Mouse (Mus musculus) cerebellum, adult 2 months (tissue): Measurements from ENCODE around the gene Tbc1d16.

Source experiments
- CTCF ChIP-seq: fragments of 200-500 bp; IDR thresholded peaks from 2 replicates; pipeline ENCODE4 v1.5.1; 2011; ENCODE audit warnings: low read depth, mild to moderate bottlenecking, control low read depth, low read length, moderate library complexity, borderline replicate concordance; ENCODE audit not compliant: insufficient read depth
- POLR2A ChIP-seq: fragments of 200-500 bp; IDR thresholded peaks from 2 replicates; pipeline ENCODE4 v1.6.1; 2011; ENCODE audit warnings: low read length, control low read depth, borderline replicate concordance; ENCODE audit not compliant: insufficient read depth

DNA sequence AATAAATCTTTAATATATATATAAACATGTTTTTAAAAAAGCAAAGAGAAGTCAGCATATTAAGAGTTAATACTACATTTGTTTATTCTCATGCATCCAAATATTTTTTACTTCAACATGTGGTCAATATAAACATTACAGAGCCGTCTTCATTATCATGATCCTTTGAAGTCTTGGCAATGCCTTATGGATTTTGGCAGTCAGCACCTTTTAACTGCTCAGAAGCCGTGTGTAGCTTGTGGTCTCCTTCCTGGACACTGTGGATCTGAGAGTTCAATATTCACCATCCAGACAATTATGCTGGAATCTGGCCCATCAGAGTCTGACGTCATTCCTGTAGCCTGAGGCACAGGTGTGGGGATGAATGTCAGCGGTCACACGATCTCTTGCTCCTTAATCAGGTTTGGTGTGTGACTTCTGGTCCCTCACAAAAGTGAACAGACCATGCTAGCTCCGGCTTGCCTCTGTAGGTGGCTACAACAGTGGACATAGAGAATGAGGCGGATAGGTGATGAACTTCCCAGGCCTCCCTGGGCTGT is 123.2 kb downstream of the Tbc1d16 start:
- TF ChIP-seq CTCF (no peak), POLR2A (no peak)
